12 mouse cellular contexts compared by ENCODE assay signal in genomic region chr11:59225167-59225566, GRCm38 (mm10). TPM values are rescaled to one million over a fixed set of nuclear protein-coding genes. Genes with fewer than 3 reads are reported as not detected.
DNase-seq lines count a peak whose midpoint lies in the region; ATAC-seq and TF ChIP-seq lines count a peak whose summit lies in the region.
"Had no signal": no experiment of that assay in that cellular context is flagged by ENCODE, and none has a peak within 500 bp of the region (broad histone marks: within the 10 kb centered on the region; RNA-seq: fewer than 3 reads in every experiment).

No protein-coding gene starts in this region.

- H3K4me2 ChIP-seq in hindbrain, embryonic 13.5 days = peak overlapping the region; percentile 95
- no peak overlapping the region; the same call in 1 of the 2 replicates for H3K4me2 ChIP-seq in hindbrain, postnatal 0 days (ENCODE audit: low read depth, low read length)
- peak overlapping the region; percentile 92 for H3K4me2 ChIP-seq in embryonic facial prominence, embryonic 13.5 days
- peak overlapping the region; percentile 97 for H3K4me2 ChIP-seq in liver, embryonic 14.5 days (ENCODE audit: low read depth)

- no peak for DNase-seq in hindbrain, postnatal 0 days (ENCODE audit: low spot score)
- no peak for DNase-seq in ES-E14 (ENCODE audit: low read depth, low spot score)
- DNase-seq in liver, embryonic 14.5 days (ENCODE audit: low read depth in 3 of 3, low spot score in 3 of 3) = no peak
- no peak for DNase-seq in T-cell, adult 2 months (ENCODE audit: low spot score)
- DNase-seq in retina, postnatal 1 day = no peak
- DNase-seq in ovary, adult 18-20 months (ENCODE audit: low spot score) = no peak
- DNase-seq: embryo, embryonic 11 days; gastrocnemius, postnatal 36 days; right cerebral cortex, adult 18-20 months; thymus, postnatal 14 days had no signal

- H3K27ac ChIP-seq in hindbrain, embryonic 13.5 days = no peak overlapping the region
- no peak overlapping the region for H3K27ac ChIP-seq in hindbrain, postnatal 0 days
- H3K27ac ChIP-seq in ES-E14 (ENCODE audit: insufficient read depth, low read depth, low read length, poor library complexity, severe bottlenecking) = no peak overlapping the region
- H3K27ac ChIP-seq in embryonic facial prominence, embryonic 13.5 days = no peak overlapping the region
- no peak overlapping the region for H3K27ac ChIP-seq in liver, embryonic 14.5 days

- WGBS in hindbrain, embryonic 13.5 days = 88% methylated on average over 2 of the region's 2 CpGs
- 86% methylated on average over 2 of the region's 2 CpGs for WGBS in hindbrain, postnatal 0 days
- 76% methylated on average over 2 of the region's 2 CpGs for WGBS in embryonic facial prominence, embryonic 13.5 days
- WGBS in liver, embryonic 14.5 days (ENCODE audit: insufficient replicate concordance) = 8% methylated on average over 2 of the region's 2 CpGs

- H3K27me3 ChIP-seq in hindbrain, embryonic 13.5 days = no peaks in the 10 kb centered on the region
- no peaks in the 10 kb centered on the region for H3K27me3 ChIP-seq in hindbrain, postnatal 0 days (ENCODE audit: insufficient read depth, low read length)
- no peaks in the 10 kb centered on the region for H3K27me3 ChIP-seq in embryonic facial prominence, embryonic 13.5 days
- H3K27me3 ChIP-seq in liver, embryonic 14.5 days (ENCODE audit: control insufficient read depth, insufficient read depth, low read length) = no peaks in the 10 kb centered on the region

- in situ Hi-C loops in ES-E14 (cut with MboI; ENCODE audit: low sequenced_read_pairs in 2 of 2, unreplicated experiment in 2 of 2) = no loop called here

- no peak for TF ChIP-seq CTCF in hindbrain, postnatal 0 days (IDR thresholded peaks at IDR 0.05; ENCODE audit: low read depth)
- no peak for TF ChIP-seq CTCF in liver, embryonic 14.5 days (IDR thresholded peaks at IDR 0.05; ENCODE audit: low read depth)

- H3K9me3 ChIP-seq in hindbrain, embryonic 13.5 days = no peaks in the 10 kb centered on the region
- H3K9me3 ChIP-seq in hindbrain, postnatal 0 days (ENCODE audit: low read length) = no peaks in the 10 kb centered on the region
- no peaks in the 10 kb centered on the region for H3K9me3 ChIP-seq in ES-E14 (ENCODE audit: control insufficient read depth, insufficient read depth, low read depth, low read length)
- no peaks in the 10 kb centered on the region for H3K9me3 ChIP-seq in embryonic facial prominence, embryonic 13.5 days
- H3K9me3 ChIP-seq in liver, embryonic 14.5 days (ENCODE audit: control insufficient read depth, low read length) = no peaks in the 10 kb centered on the region

- H3K4me1 ChIP-seq in hindbrain, embryonic 13.5 days (replicated peaks) = peaks cover 67% of the 10 kb centered on the region
- peaks cover 12% of the 10 kb centered on the region for H3K4me1 ChIP-seq in hindbrain, postnatal 0 days (ENCODE audit: insufficient read depth, low read length)
- peaks cover 0 to 8% of the 10 kb centered on the region in 2 experiments; a peak in 2 of 4 replicates for H3K4me1 ChIP-seq in ES-E14 (ENCODE audit: control insufficient read depth in 2 of 2, insufficient read depth in 2 of 2, low read length in 2 of 2, poor library complexity in 1 of 2)
- peaks cover 66% of the 10 kb centered on the region for H3K4me1 ChIP-seq in embryonic facial prominence, embryonic 13.5 days
- peaks cover 37 to 51% of the 10 kb centered on the region in 2 experiments for H3K4me1 ChIP-seq in liver, embryonic 14.5 days (replicated peaks; ENCODE audit: control insufficient read depth in 2 of 2, insufficient read depth in 2 of 2, low read length in 1 of 2)

- 0 out of 2 replicates have a peak overlapping the region, but pooled peaks have one; percentile 3 for H3K9ac ChIP-seq in hindbrain, embryonic 13.5 days
- no peak overlapping the region for H3K9ac ChIP-seq in hindbrain, postnatal 0 days (replicated peaks; ENCODE audit: low read length)
- peak overlapping the region; percentile 16; the same call in 1 of the 2 replicates for H3K9ac ChIP-seq in ES-E14 (ENCODE audit: insufficient read depth, low read depth, low read length, poor library complexity, severe bottlenecking)
- no peak overlapping the region; the same call in 1 of the 2 replicates for H3K9ac ChIP-seq in embryonic facial prominence, embryonic 13.5 days
- no peak overlapping the region for H3K9ac ChIP-seq in liver, embryonic 14.5 days (replicated peaks)

- ATAC-seq in hindbrain, embryonic 13.5 days (ENCODE audit: low FRiP score) = no peak
- no peak for ATAC-seq in hindbrain, postnatal 0 days
- no peak for ATAC-seq in embryonic facial prominence, embryonic 13.5 days (ENCODE audit: insufficient number of reproducible peaks, insufficient read depth, low FRiP score, low TSS enrichment, low read depth)
- no peak for ATAC-seq in liver, embryonic 14.5 days (ENCODE audit: insufficient read depth)

- 0 out of 2 replicates have a peak, but pooled peaks have one; percentile 19 for TF ChIP-seq EP300 in liver, embryonic 14.5 days (IDR thresholded peaks at IDR 0.05; ENCODE audit: low read depth)

- H3K36me3 ChIP-seq in hindbrain, embryonic 13.5 days = peaks cover 6% of the 10 kb centered on the region; the same call in 1 of the 2 replicates
- no peaks in the 10 kb centered on the region for H3K36me3 ChIP-seq in hindbrain, postnatal 0 days (ENCODE audit: insufficient read depth, low read length)
- H3K36me3 ChIP-seq in ES-E14 (ENCODE audit: control insufficient read depth, insufficient read depth, low read length, poor library complexity, severe bottlenecking) = no peaks in the 10 kb centered on the region
- H3K36me3 ChIP-seq in embryonic facial prominence, embryonic 13.5 days = peaks cover 15% of the 10 kb centered on the region
- peaks cover 8% of the 10 kb centered on the region for H3K36me3 ChIP-seq in liver, embryonic 14.5 days (replicated peaks; ENCODE audit: control insufficient read depth, insufficient read depth, low read depth)

- H3K4me3 ChIP-seq in hindbrain, embryonic 13.5 days = no peak overlapping the region; the same call in 1 of the 2 replicates
- no peak overlapping the region for H3K4me3 ChIP-seq in hindbrain, postnatal 0 days (ENCODE audit: low read length)
- H3K4me3 ChIP-seq in ES-E14 (ENCODE audit: insufficient read depth in 1 of 2, low read depth in 1 of 2, low read length in 2 of 2, poor library complexity in 1 of 2, severe bottlenecking in 1 of 2) = no peak overlapping the region
- peak overlapping the region; percentile 81 for H3K4me3 ChIP-seq in embryonic facial prominence, embryonic 13.5 days
- no peak overlapping the region; a peak in 1 of 4 replicates for H3K4me3 ChIP-seq in liver, embryonic 14.5 days (ENCODE audit: insufficient read depth in 1 of 2, low read depth in 2 of 2, low read length in 2 of 2)

TF ChIP-seq in ES-E14, 5 proteins besides CTCF, POLR2A, EP300 and RAD21 (continues in another document):
- no peak for TF ChIP-seq HCFC1 (IDR thresholded peaks at IDR 0.05; ENCODE audit: borderline replicate concordance, insufficient read depth, low read length)

RNA-seq across cellular contexts. Expression of gene Arf1, which starts 2.9 kb away (rescaled TPM):
- polyA plus RNA-seq in hindbrain, embryonic 13.5 days (2015; fragmentation: Nextera tagmentation; extraction: Ambion mirVana) = 622 and 633 TPM in 2 replicates
- total RNA-seq in hindbrain, postnatal 0 days (2014; rRNA removed) = 352 and 363 TPM in 2 replicates
- polyA plus RNA-seq in hindbrain, postnatal 0 days (2015; fragmentation: Nextera tagmentation; extraction: Ambion mirVana) = 609 and 632 TPM in 2 replicates
- 277 and 347 TPM in 2 replicates for total RNA-seq in ES-E14 (2012; rRNA removed)
- polyA plus RNA-seq in embryonic facial prominence, embryonic 13.5 days (2015; fragmentation: Nextera tagmentation; extraction: Ambion mirVana) = 693 and 702 TPM in 2 replicates
- 177 and 190 TPM in 2 replicates for polyA plus RNA-seq in liver, embryonic 14.5 days (2012; rRNA removed)
- 227 and 235 TPM in 2 replicates for polyA plus RNA-seq in liver, embryonic 14.5 days (2014; fragmentation: Nextera tagmentation; extraction: Ambion mirVana)

RNA-seq across cellular contexts. Expression of gene 2310033P09Rik, which starts 17.0 kb away (rescaled TPM):
- polyA plus RNA-seq in hindbrain, embryonic 13.5 days (2015; fragmentation: Nextera tagmentation; extraction: Ambion mirVana) = 30.0 and 32.9 TPM in 2 replicates
- 4.3 and 4.7 TPM in 2 replicates for total RNA-seq in hindbrain, postnatal 0 days (2014; rRNA removed)
- polyA plus RNA-seq in hindbrain, postnatal 0 days (2015; fragmentation: Nextera tagmentation; extraction: Ambion mirVana) = 24.8 and 29.2 TPM in 2 replicates
- total RNA-seq in ES-E14 (2012; rRNA removed) = 14.4 and 15.5 TPM in 2 replicates
- polyA plus RNA-seq in embryonic facial prominence, embryonic 13.5 days (2015; fragmentation: Nextera tagmentation; extraction: Ambion mirVana) = 36.8 and 45.5 TPM in 2 replicates
- polyA plus RNA-seq in liver, embryonic 14.5 days (2012; rRNA removed) = 13.3 and 23.6 TPM in 2 replicates
- polyA plus RNA-seq in liver, embryonic 14.5 days (2014; fragmentation: Nextera tagmentation; extraction: Ambion mirVana) = 16.2 and 17.4 TPM in 2 replicates

RNA-seq across cellular contexts. Expression of gene Mrpl55, which starts 22.9 kb away (rescaled TPM):
- 92.9 and 96.8 TPM in 2 replicates for polyA plus RNA-seq in hindbrain, embryonic 13.5 days (2015; fragmentation: Nextera tagmentation; extraction: Ambion mirVana)
- total RNA-seq in hindbrain, postnatal 0 days (2014; rRNA removed) = 88.3 and 90.6 TPM in 2 replicates
- polyA plus RNA-seq in hindbrain, postnatal 0 days (2015; fragmentation: Nextera tagmentation; extraction: Ambion mirVana) = 119 and 123 TPM in 2 replicates
- total RNA-seq in ES-E14 (2012; rRNA removed) = 66.4 TPM in 2 replicates
- 90.7 and 97.1 TPM in 2 replicates for polyA plus RNA-seq in embryonic facial prominence, embryonic 13.5 days (2015; fragmentation: Nextera tagmentation; extraction: Ambion mirVana)
- 25.3 and 41.2 TPM in 2 replicates for polyA plus RNA-seq in liver, embryonic 14.5 days (2012; rRNA removed)
- polyA plus RNA-seq in liver, embryonic 14.5 days (2014; fragmentation: Nextera tagmentation; extraction: Ambion mirVana) = 56.8 and 59.8 TPM in 2 replicates

RNA-seq across cellular contexts. Expression of gene Guk1, which starts 33.2 kb away (rescaled TPM):
- 177 and 182 TPM in 2 replicates for polyA plus RNA-seq in hindbrain, embryonic 13.5 days (2015; fragmentation: Nextera tagmentation; extraction: Ambion mirVana)
- 124 TPM in 2 replicates for total RNA-seq in hindbrain, postnatal 0 days (2014; rRNA removed)
- polyA plus RNA-seq in hindbrain, postnatal 0 days (2015; fragmentation: Nextera tagmentation; extraction: Ambion mirVana) = 258 and 271 TPM in 2 replicates
- total RNA-seq in ES-E14 (2012; rRNA removed) = 188 and 238 TPM in 2 replicates
- polyA plus RNA-seq in embryonic facial prominence, embryonic 13.5 days (2015; fragmentation: Nextera tagmentation; extraction: Ambion mirVana) = 124 and 142 TPM in 2 replicates
- 40.2 and 41.1 TPM in 2 replicates for polyA plus RNA-seq in liver, embryonic 14.5 days (2012; rRNA removed)
- polyA plus RNA-seq in liver, embryonic 14.5 days (2014; fragmentation: Nextera tagmentation; extraction: Ambion mirVana) = 64.2 and 70.5 TPM in 2 replicates

RNA-seq across cellular contexts. Expression of gene Gjc2, which starts 42.2 kb away (rescaled TPM):
- 0.14 and 0.17 TPM in 2 replicates for polyA plus RNA-seq in hindbrain, embryonic 13.5 days (2015; fragmentation: Nextera tagmentation; extraction: Ambion mirVana)
- total RNA-seq in hindbrain, postnatal 0 days (2014; rRNA removed) = 2.3 and 3.2 TPM in 2 replicates
- polyA plus RNA-seq in hindbrain, postnatal 0 days (2015; fragmentation: Nextera tagmentation; extraction: Ambion mirVana) = 0.38 and 0.76 TPM in 2 replicates
- total RNA-seq in ES-E14 (2012; rRNA removed) = 0.26 TPM in 1 of 2 replicates, not detected in the other
- 0.21 and 0.28 TPM in 2 replicates for polyA plus RNA-seq in embryonic facial prominence, embryonic 13.5 days (2015; fragmentation: Nextera tagmentation; extraction: Ambion mirVana)
- polyA plus RNA-seq in liver, embryonic 14.5 days (2012; rRNA removed) = 0.08 and 0.10 TPM in 2 replicates
- 0.13 TPM in 1 of 2 replicates, not detected in the other for polyA plus RNA-seq in liver, embryonic 14.5 days (2014; fragmentation: Nextera tagmentation; extraction: Ambion mirVana)

Comparison
In these comparisons a context has a peak if more than half of its experiments do, and no peak if none do; other contexts are left out.
1. H3K9ac ChIP-seq: peak in hindbrain, embryonic 13.5 days (single experiment) and ES-E14 (single experiment); none in hindbrain, postnatal 0 days (single experiment), embryonic facial prominence, embryonic 13.5 days (single experiment) and liver, embryonic 14.5 days (single experiment).